Mouse (Mus musculus) testis, postnatal 10 days (tissue): Measurements from ENCODE around the gene Ccdc187.
A peak's percentile ranks its signal among the peaks of the same experiment; 100 is the strongest.

Experiments used
- DNase-seq: peaks from one replicate; pipeline ENCODE4 v3.0.0; 2021; ENCODE audit warnings: low spot score

Ccdc187 gene

DNA sequence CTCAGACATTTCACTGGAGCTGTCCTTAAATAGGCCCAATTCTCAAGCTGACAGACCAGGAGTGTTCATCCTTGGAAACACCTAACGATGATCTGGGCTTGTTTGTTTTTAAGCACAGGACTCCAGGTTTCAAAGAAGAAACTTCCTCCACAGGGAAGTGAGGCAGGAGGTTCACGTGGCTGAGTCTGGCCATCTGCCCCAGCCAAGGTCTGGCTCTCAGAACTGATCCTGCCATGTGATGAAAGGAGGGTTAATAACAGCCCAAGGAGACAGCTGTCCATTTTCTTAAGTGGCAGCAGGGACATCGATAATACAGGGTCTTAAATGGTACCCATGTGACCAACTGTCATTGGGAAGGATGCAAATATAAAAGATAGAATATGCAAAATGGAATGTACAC lies 84.8 kb downstream of the Ccdc187 start:
- no peak for DNase-seq

GRCm38 (mm10) chr2:26208126-26208789 lies 86.1 kb downstream of the Ccdc187 start, which contains the start of gene Lhx3:
TSS of gene Lhx3 (minus strand) at chr2:26208289.
- peak; percentile 97 for DNase-seq

- no peak for DNase-seq
Observed at GRCm38 (mm10) chr2:26207559-26207958, 86.8 kb downstream of the Ccdc187 start.

DNA sequence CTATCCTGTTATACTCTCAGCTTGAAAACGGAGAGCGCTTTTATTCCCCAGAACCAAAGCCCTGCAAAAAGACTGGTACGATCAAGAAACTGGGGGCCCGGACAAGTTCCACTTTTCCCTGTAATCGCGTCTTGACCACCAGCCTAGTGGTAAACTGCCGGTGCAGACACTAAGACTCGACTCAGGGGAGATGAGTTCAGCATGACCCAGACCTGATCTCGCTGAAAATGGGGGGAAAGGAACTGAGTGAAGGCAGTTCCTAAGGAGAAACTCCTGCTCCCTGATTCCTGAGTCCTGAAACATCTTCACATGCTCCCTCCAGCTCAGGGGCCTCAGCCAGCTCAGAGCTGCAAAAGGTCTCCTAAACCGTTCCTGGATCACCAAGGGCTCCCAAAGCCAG lies 88.6 kb downstream of the Ccdc187 start:
- DNase-seq = no peak

DNA sequence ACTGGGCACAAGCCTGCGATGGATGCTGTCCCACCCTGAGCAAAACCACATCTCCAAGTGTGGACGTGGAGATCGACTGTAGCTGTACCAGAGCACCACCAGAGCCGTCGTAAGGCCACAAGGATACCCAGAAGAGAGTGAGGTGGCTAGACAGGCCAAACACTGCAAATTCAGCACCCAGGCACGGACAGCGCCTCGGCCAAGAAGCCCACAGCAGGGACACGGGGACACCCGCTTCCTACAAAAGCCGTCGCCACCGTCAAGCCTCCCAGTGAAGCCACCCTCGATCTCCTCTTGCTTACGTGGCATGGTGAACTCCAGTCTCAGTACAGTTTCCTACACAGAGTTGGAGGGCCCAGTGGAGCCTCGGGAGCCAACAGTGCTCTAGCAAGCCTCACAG lies 89.2 kb downstream of the Ccdc187 start:
- peak; percentile 79 for DNase-seq

GRCm38 (mm10) chr2:26202849-26203475 lies 91.4 kb downstream of the Ccdc187 start:
- no peak for DNase-seq

GRCm38 (mm10) chr2:26201926-26202848 lies 92.2 kb downstream of the Ccdc187 start:
- no peak for DNase-seq

- DNase-seq = no peak
Observed at GRCm38 (mm10) chr2:26198488-26198887, 95.9 kb downstream of the Ccdc187 start.

DNA sequence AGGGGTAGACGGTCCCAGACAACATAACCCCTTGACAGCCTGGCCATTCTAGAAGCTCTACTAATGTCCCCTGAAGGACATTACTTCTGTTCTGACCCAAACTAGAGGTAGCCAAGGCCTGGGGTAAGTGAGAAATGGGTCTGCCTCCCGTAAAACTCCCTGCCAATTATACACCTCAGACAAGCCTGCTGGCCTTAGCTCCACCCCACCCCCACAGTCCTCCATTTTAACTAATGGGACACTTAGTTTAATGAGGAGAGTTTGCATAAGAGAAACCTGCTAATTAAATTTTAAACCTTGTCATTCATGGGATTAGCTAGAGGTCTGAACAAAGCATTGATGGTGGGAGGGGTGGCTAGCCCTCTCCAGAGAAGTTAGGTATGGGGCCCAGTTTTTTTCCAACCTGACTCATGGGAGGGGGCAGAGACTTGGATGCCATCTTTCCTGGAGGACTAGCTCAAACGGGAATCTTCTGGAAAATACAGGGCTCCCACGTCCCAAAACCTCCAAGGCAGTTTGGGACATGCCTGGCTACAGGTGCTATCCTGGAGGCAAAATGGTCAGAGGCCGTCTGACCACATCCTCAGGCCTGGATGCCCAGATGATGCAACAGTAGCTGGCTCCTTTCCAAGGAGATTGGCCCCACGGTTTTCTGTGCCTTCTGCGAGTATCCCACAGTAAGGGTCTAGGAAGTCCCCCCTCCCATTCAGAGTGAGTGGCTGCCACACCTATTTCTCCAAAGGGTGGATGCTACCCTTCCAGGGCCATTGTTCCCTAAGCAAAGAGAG lies 99.6 kb downstream of the Ccdc187 start:
- DNase-seq = no peak
